Mouse (Mus musculus): Measurements from ENCODE around the gene Xrcc1.

GRCm38 (mm10) chr7:24588336-24588735, 42.2 kb downstream of the Xrcc1 start:
- TF ChIP-seq CTCF (IDR thresholded peaks at IDR 0.05; ENCODE audit: borderline replicate concordance, extremely low read depth, insufficient read depth, insufficient read length) (no peak), POLR2A (IDR thresholded peaks at IDR 0.05; ENCODE audit: borderline replicate concordance, extremely low read depth, insufficient read depth, insufficient read length, poor library complexity, severe bottlenecking) (no peak)

All from brain, embryonic 14.5 days (tissue).